9 mouse cellular contexts compared by ENCODE assay signal in the genomic region with DNA sequence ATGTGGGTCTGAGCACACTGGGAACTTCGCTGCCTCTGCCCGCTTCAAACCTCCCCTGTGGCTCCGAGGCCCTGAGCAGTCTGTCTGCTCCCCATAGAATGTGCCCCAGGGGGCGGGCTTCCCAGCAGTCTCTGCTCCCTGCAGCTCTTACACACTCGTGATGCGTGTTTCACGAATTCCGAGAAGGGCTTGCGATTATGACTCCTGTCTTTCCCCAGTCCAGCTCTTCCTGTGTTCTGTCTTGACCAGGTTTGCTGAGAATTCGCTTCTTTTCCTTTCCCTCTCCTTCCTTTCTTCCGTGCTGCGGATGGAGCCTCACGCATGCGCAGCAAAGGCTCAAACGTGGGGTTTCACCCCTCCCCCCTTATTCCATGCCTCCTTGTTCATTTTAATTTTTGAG. TPM values are rescaled to one million over a fixed set of nuclear protein-coding genes. Genes with fewer than 3 reads are reported as not detected.
DNase-seq lines count a peak whose midpoint lies in the region; ATAC-seq and TF ChIP-seq lines count a peak whose summit lies in the region.
"Had no signal": no experiment of that assay in that cellular context is flagged by ENCODE, and none has a peak within 500 bp of the region (broad histone marks: within the 10 kb centered on the region; RNA-seq: fewer than 3 reads in every experiment).

No protein-coding gene starts in this region.

- no peak overlapping the region for H3K27ac ChIP-seq in lung, embryonic 14.5 days (ENCODE audit: low read depth)
- H3K27ac ChIP-seq in embryonic facial prominence, embryonic 15.5 days (replicated peaks), result no peak overlapping the region
- no peak overlapping the region for H3K27ac ChIP-seq in midbrain, postnatal 0 days (ENCODE audit: low read depth, low read length)
- H3K27ac ChIP-seq: kidney, postnatal 0 days had no signal

- peak overlapping the region; percentile 1; the same call in 1 of the 2 replicates for H3K4me2 ChIP-seq in lung, embryonic 14.5 days
- no peak overlapping the region; the same call in 1 of the 2 replicates for H3K4me2 ChIP-seq in embryonic facial prominence, embryonic 15.5 days (replicated peaks)
- peak overlapping the region; percentile 18; the same call in 1 of the 2 replicates for H3K4me2 ChIP-seq in midbrain, postnatal 0 days (ENCODE audit: low read depth, low read length, poor library complexity, severe bottlenecking)

- H3K4me1 ChIP-seq in lung, embryonic 14.5 days (ENCODE audit: insufficient read depth), result no peaks in the 10 kb centered on the region
- H3K4me1 ChIP-seq in lung, adult 2 months (ENCODE audit: control insufficient read depth, insufficient read depth, low read length), result no peaks in the 10 kb centered on the region
- H3K4me1 ChIP-seq in embryonic facial prominence, embryonic 15.5 days, result 0 out of 2 replicates have a peak, but pooled peaks cover 5% of the 10 kb centered on the region
- no peaks in the 10 kb centered on the region for H3K4me1 ChIP-seq in midbrain, postnatal 0 days (ENCODE audit: insufficient read depth, low read length)

- TF ChIP-seq POLR2A in lung, adult 2 months (IDR thresholded peaks at IDR 0.05; ENCODE audit: borderline replicate concordance, extremely low read depth, low read depth, low read length), result no peak

- no peak for ATAC-seq in cerebellum, adult (ENCODE audit: insufficient number of reproducible peaks, low FRiP score, low TSS enrichment)
- ATAC-seq in lung, embryonic 14.5 days (ENCODE audit: insufficient read depth), result no peak
- no peak for ATAC-seq in embryonic facial prominence, embryonic 15.5 days (ENCODE audit: insufficient number of reproducible peaks, low FRiP score, low TSS enrichment, low read depth)
- no peak for ATAC-seq in midbrain, postnatal 0 days (ENCODE audit: low FRiP score)
- ATAC-seq in megakaryocyte-erythroid progenitor cell, adult 5-6 weeks (replicated peaks; ENCODE audit: low FRiP score, low TSS enrichment, poor library complexity, severe bottlenecking), result no peak

- peak; percentile 9 to 13 for DNase-seq in cerebellum, postnatal 14 days
- no peak for DNase-seq in lung, embryonic 14.5 days
- no peak for DNase-seq in lung, adult 2 months
- DNase-seq in layer of hippocampus, adult 9-11 months, result peak; percentile 1
- no peak for DNase-seq in midbrain, postnatal 0 days (ENCODE audit: low spot score)

- H3K9ac ChIP-seq in lung, embryonic 14.5 days, result no peak overlapping the region
- H3K9ac ChIP-seq in embryonic facial prominence, embryonic 15.5 days, result no peak overlapping the region
- 0 out of 2 replicates have a peak overlapping the region, but pooled peaks have one; percentile 24 for H3K9ac ChIP-seq in midbrain, postnatal 0 days (replicated peaks; ENCODE audit: low read length, poor library complexity, severe bottlenecking)

- no peaks in the 10 kb centered on the region for H3K9me3 ChIP-seq in lung, embryonic 14.5 days (ENCODE audit: low read depth, low read length)
- no peaks in the 10 kb centered on the region for H3K9me3 ChIP-seq in embryonic facial prominence, embryonic 15.5 days (replicated peaks)
- no peaks in the 10 kb centered on the region for H3K9me3 ChIP-seq in midbrain, postnatal 0 days (ENCODE audit: low read length)

- 0 out of 2 replicates have a peak, but pooled peaks cover 11% of the 10 kb centered on the region for H3K36me3 ChIP-seq in lung, embryonic 14.5 days (ENCODE audit: insufficient read depth)
- H3K36me3 ChIP-seq in embryonic facial prominence, embryonic 15.5 days, result 0 out of 2 replicates have a peak, but pooled peaks cover 6% of the 10 kb centered on the region
- peaks cover 11% of the 10 kb centered on the region for H3K36me3 ChIP-seq in midbrain, postnatal 0 days (ENCODE audit: insufficient read depth, low read length)

- H3K27me3 ChIP-seq in lung, embryonic 14.5 days (ENCODE audit: insufficient read depth, low read length), result no peaks in the 10 kb centered on the region
- H3K27me3 ChIP-seq in embryonic facial prominence, embryonic 15.5 days, result no peaks in the 10 kb centered on the region
- no peaks in the 10 kb centered on the region for H3K27me3 ChIP-seq in midbrain, postnatal 0 days (ENCODE audit: insufficient read depth, low read length)

- 58% methylated on average over 15 of the region's 15 CpGs for WGBS in lung, embryonic 14.5 days
- WGBS in lung, adult 2 months, result 64% methylated on average over 15 of the region's 15 CpGs
- WGBS in embryonic facial prominence, embryonic 15.5 days, result 53% methylated on average over 15 of the region's 15 CpGs
- 58% methylated on average over 15 of the region's 15 CpGs for WGBS in midbrain, postnatal 0 days

- no peak overlapping the region for H3K4me3 ChIP-seq in lung, embryonic 14.5 days (ENCODE audit: low read depth, low read length)
- H3K4me3 ChIP-seq in lung, adult 2 months (replicated peaks; ENCODE audit: extremely low read depth, low read depth, low read length), result no peak overlapping the region
- H3K4me3 ChIP-seq in embryonic facial prominence, embryonic 15.5 days (replicated peaks), result peak overlapping the region; percentile 12
- H3K4me3 ChIP-seq in midbrain, postnatal 0 days (ENCODE audit: low read depth, low read length), result no peak overlapping the region; the same call in 1 of the 2 replicates

- peak; percentile 36; the same call in 1 of the 2 replicates for TF ChIP-seq CTCF in lung, embryonic 14.5 days (IDR thresholded peaks at IDR 0.05; ENCODE audit: low read depth)
- no peak for TF ChIP-seq CTCF in lung, adult 2 months (IDR thresholded peaks at IDR 0.05; ENCODE audit: insufficient read depth, low read length)
- peak; percentile 27; the same call in 1 of the 2 replicates for TF ChIP-seq CTCF in midbrain, postnatal 0 days (IDR thresholded peaks at IDR 0.05)

RNA-seq across cellular contexts. Expression of a gene that starts 54.1 kb away (rescaled TPM):
- polyA plus RNA-seq in lung, embryonic 14.5 days (2014; fragmentation: Nextera tagmentation; extraction: Ambion mirVana), result 20.5 and 24.1 TPM in 2 replicates
- 17.7 and 20.5 TPM in 2 replicates for polyA plus RNA-seq in lung, adult 2 months (2012; rRNA removed)
- 11.5 and 14.8 TPM in 2 replicates for polyA plus RNA-seq in embryonic facial prominence, embryonic 15.5 days (2015; fragmentation: Nextera tagmentation; extraction: Ambion mirVana)
- 64.1 and 88.3 TPM in 2 replicates for total RNA-seq in midbrain, postnatal 0 days (2014; rRNA removed)
- polyA plus RNA-seq in midbrain, postnatal 0 days (2015; fragmentation: Nextera tagmentation; extraction: Ambion mirVana), result 29.1 and 35.6 TPM in 2 replicates
- 2.1 TPM in 1 of 2 replicates, not detected in the other for total RNA-seq in megakaryocyte-erythroid progenitor cell, adult 5-6 weeks (2014; fragmentation: Nextera tagmentation)
- 0.80 and 20.1 TPM in 2 replicates for total RNA-seq in megakaryocyte-erythroid progenitor cell, adult 5-6 weeks (2017)

RNA-seq across cellular contexts. Expression of a gene that starts 54.5 kb away (rescaled TPM):
- polyA plus RNA-seq in lung, embryonic 14.5 days (2014; fragmentation: Nextera tagmentation; extraction: Ambion mirVana), result 16.0 and 18.6 TPM in 2 replicates
- polyA plus RNA-seq in lung, adult 2 months (2012; rRNA removed), result 105 and 162 TPM in 2 replicates
- polyA plus RNA-seq in embryonic facial prominence, embryonic 15.5 days (2015; fragmentation: Nextera tagmentation; extraction: Ambion mirVana), result 33.1 and 33.3 TPM in 2 replicates
- 4.3 and 6.1 TPM in 2 replicates for total RNA-seq in midbrain, postnatal 0 days (2014; rRNA removed)
- 3.9 and 4.7 TPM in 2 replicates for polyA plus RNA-seq in midbrain, postnatal 0 days (2015; fragmentation: Nextera tagmentation; extraction: Ambion mirVana)
- total RNA-seq in megakaryocyte-erythroid progenitor cell, adult 5-6 weeks (2014; fragmentation: Nextera tagmentation), result not detected in 2 replicates
- total RNA-seq in megakaryocyte-erythroid progenitor cell, adult 5-6 weeks (2017), result not detected in 2 replicates

Comparison
In these comparisons a context has a peak if more than half of its experiments do, and no peak if none do; other contexts are left out.
1. DNase-seq: peak in cerebellum, postnatal 14 days (2 of 2) and layer of hippocampus, adult 9-11 months (single experiment); none in lung, embryonic 14.5 days (single experiment), lung, adult 2 months (single experiment) and midbrain, postnatal 0 days (single experiment).